Mouse (Mus musculus) spleen, adult 2 months (tissue): ENCODE results near the gene Cyp3a41a.
"Not testable (repeated sequence)": the region's sequence is repeated elsewhere in the genome, so short reads cannot be mapped to it uniquely, and the experiment has no call there.

Experiments
- CTCF ChIP-seq: fragments of 200-500 bp; IDR thresholded peaks from 2 replicates; pipeline ENCODE4 v1.5.1; 2011; ENCODE audit warnings: mild to moderate bottlenecking, inconsistent platforms; ENCODE audit not compliant: insufficient read depth, insufficient read length, insufficient replicate concordance; ENCODE audit errors: extremely low read depth
- POLR2A ChIP-seq: fragments of 200-500 bp; IDR thresholded peaks from 2 replicates; pipeline ENCODE4 v1.6.1; 2011; ENCODE audit warnings: low read depth, low read length, inconsistent platforms

- not testable (repeated sequence) for TF ChIP-seq CTCF, POLR2A
Observed at GRCm38 (mm10) chr5:145714296-145714695, 5.6 kb downstream of the Cyp3a41a start.
